Mouse (Mus musculus) kidney, adult 8-10 months (tissue): Measurements from ENCODE around the gene Smad3.
A peak's percentile ranks its signal among the peaks of the same experiment; 100 is the strongest.

Experiments
- DNase-seq, 2 experiments: peaks; one replicate each; pipeline ENCODE4 v3.0.0; 2022

Smad3 gene

DNA sequence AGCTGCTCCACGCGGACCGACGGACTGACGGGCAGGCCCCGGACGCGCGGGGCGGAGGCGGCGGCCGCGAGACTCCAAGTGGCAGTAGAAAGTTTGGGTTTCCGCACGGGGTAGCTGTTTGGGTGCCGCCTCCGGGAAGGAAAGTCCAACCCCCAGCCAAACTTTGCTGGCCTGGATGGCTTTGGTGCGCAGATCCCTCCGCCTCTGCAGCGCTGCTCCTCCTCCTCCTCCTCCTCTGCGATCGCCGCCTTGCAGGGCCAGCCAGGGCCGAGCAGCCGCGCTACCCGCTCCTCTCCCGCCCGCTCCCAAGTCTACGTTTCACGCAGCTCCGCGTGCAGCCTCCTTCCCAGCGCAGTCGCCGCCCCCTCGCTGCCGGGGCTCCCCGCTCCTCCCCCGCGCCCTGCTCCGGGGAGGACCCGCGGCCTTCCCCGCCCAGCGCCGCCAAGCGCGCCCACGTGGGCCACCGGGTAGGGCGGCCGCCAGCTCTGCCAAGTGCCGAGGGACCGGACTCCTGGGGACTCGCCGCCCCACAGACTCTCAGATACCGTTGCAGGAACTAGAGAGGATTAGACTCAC lies at the start of gene Smad3:
Gene Smad3 (minus strand): TSS at position 130 of the 576 bp plus-strand sequence.
- peak; percentile 96 to 98 for DNase-seq

DNA sequence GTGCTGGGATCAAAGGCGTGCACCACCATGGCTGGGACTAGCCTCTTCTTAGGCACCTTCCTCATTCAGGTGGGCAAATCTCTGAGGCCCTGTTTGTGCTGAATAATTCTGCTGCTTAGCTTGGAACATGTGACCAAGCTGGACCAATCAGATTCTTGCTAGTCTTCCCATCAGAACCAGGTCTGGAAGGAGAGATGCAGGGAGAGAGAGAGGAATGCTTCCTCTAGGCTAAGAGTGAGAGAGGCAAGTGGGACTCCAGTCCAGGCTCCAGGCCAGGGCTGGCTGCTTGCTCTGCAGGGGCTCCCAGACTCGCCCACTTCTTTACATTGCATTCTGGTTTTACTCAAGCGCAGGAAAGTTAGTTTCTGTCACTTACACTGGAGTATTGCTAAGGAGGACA lies 47.1 kb upstream of the Smad3 start:
- no peak for DNase-seq

DNA sequence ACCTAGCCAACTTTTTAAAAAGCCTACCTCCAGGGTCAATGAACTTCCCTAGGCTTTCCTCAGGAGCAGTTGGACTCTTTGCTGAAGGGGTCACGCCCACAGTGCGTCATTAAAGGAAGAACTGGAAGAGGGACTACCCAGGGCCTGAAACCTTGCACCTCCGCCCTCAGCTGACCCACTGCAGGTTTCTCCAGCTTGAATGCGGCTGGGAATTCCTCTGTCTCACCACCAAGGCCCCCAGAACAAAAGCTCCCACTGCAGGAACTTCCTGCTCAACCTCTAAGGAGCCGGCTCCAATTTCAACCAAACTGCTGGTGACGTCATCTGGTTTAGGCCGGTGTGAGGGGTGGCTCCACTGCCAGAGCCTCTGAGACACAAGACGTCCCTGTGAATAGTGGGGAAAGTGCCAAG lies 45.4 kb upstream of the Smad3 start:
- DNase-seq: peak; percentile 34 to 47

DNA sequence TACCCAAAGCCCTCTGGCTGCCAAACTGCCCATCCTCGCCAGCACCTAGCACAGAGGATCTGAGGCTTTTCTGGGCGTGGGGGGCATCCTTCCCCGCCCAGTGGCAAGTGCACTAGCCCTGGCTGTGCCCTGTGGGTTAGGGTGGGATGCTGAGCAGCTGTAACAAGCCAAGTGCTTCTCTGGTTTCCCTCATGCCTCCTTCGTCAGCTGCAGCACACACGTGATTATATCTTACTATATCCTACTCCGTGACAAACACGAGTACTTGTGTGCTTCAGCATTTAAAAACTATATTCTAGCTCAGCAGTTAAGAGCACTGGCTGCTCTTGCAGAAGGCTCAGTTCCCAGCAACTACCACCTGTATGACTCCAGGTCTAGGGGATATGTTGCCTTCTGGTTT lies 44.7 kb upstream of the Smad3 start:
- no peak for DNase-seq

DNA sequence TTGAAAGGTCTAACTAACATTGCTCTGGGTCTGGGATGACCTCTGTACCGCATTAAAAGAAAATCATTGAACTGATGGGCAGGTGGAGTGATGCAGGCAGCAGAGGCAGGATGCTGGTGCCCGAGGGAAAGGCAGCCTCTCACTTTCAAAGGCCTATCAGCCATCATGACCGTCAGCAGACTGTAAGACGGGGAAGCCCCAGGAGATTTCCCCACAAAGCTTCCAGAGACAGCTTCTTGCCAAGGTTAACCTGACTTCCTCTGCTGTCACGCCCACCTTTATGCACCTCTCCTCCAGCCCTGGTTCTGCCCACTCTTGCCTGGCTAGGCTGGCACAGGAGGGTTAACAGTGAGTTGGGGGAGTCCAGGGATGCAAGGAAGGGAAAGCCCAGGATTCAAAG lies 44.3 kb upstream of the Smad3 start:
- DNase-seq: no peak

DNA sequence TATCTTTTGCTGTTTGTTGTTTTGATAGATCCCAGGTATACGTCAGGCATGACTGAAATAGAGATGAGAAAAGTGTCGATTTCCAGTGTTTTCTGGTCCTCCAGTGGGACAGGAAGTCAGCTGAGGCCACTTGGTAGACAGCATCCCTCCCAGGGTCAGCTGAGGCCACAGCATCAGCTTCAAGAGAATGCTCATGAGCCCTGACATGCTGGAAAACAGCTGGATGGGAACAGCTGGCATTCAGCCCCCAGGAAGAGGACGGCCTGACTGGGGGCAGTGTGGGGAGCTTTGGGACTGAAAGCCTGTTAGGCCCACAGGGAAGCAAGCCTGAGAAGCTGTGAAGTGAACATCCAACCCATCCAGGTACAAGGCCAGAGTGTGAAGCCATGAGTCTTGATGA lies 38.6 kb upstream of the Smad3 start:
- no peak for DNase-seq

DNA sequence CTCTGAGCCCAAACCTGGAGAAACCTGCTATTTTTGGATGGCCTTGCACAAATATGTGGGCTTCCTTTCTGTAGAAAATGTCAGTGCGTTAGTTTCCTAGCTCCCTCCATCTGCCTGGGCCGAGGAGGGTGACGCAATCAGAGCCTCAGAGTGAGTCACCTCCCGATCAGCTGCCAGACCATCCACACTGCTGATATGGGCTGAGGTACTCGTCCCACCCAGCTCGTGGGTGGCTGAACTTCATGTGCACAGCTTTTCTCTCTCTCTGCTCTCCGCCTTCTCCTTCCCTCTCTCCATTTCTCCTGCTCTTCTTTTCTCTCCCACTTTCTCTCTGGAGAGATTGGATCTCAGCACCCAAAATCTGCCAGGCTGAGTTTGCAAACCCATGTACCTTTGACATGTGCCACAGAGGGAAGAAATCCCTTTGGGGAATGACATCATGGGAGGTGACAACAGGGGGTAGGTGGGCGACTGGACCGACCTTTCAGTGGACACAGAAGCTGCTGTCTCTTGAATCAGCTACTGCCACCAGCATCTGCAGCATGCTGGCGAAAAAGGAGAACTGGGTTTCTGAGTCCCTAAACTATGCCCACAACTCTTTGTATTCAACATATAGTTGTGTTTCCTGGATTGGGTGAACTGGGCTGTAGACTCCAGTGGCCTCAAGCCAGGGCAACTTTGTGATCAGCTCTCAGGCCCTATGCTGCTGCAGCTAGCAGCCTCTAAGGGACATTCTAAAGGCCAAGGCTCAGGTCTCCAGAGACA lies 36.1 kb upstream of the Smad3 start:
- DNase-seq: no peak

DNA sequence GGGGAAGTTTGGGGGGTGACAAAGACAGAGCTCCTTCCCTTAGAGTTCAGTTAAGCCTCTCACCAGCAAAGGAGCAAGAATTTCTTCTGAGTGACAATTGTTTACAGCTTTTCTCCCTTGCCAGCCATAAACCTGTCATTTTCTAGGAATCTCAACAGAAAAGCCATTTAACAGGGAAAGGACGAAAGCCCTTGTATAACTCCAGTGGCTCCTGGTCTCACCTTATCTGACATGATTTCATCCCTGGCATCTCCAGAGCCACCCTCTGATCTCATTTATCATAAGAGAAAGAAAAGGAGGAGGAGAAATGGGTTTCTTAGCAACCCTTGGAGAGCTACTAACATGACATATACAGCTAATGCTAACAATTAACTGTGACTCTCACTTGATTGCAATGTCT lies 33.9 kb upstream of the Smad3 start:
- DNase-seq: no peak

DNA sequence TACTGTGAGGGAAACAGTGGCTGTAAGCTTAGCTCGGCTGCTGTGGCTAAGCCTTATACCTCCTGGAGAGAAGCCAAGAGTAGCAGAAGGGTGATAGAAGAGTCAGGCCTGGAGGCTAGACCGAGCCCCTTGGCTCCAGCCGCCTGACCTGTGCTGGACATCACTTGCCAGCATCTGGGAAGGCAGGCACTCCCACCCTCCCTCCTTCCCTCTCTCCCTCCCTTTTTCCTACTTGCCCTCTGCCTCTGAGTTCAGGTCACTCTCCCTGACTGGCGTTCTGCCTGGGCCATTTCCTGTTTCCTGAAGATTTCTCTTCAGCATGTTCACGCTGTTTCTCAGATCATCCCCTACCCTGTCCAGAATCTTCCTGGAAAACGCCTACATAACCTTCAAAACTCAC lies 33.5 kb upstream of the Smad3 start:
- DNase-seq: peak; percentile 54 to 62

DNA sequence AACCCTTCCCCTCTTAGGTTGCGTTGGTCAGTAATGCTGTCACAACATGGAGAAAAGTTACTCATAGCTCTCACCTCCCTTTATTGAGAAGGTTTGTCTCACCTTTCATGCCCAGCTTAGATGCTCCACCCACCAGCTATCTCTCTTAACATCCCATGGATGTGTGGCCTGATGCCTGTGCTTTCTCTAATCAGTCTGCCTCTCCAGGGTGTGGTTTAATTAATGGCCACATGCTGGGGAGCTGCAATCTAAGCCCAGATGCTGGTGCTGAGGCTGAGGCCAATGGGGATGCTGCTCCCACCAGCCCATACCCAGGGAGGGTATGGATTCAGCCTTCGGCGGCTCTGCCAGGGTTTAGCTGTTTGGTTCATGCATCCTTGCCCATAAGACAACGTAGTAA lies 32.4 kb upstream of the Smad3 start:
- no peak for DNase-seq

DNA sequence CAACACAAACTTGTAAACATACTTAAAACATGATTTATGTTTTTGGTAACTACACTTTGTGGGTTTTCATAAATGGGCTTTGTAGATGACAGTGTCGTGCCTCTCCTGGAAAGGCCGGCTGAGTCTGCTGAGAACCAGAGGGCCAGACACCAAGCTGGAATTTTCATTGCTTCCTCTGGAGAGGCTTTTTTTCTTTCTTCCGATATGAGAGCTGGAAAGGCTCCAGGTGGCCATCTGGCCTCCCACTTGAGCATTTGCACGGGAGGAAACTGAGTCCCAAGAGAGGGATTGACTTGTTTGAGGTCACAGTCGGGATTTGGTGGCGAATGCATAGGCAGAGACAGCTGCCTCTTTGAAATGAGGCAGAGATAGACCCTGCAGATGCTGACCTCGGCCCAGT lies 31.6 kb upstream of the Smad3 start:
- DNase-seq: peak in 1 of 2 experiments; percentile 26

DNA sequence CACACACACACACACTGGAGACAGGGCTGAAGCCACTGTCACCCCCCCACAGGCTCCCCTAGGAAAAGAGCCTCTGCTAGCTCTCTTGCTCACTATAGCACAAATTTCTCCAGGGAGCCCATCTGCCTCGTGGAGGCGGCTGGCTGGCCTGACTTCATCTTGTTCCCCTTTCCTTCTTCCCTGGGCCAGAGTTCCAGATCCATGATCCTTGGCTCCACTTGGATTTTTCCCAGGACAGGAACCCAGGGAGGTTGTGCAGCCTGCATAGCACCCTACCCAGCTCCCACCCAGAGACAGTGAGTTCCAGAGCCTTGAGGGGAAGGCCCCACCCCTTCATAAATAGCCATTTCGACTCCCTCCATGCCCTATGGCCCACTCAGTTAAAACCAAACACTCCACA lies 29.8 kb upstream of the Smad3 start:
- DNase-seq: no peak

DNA sequence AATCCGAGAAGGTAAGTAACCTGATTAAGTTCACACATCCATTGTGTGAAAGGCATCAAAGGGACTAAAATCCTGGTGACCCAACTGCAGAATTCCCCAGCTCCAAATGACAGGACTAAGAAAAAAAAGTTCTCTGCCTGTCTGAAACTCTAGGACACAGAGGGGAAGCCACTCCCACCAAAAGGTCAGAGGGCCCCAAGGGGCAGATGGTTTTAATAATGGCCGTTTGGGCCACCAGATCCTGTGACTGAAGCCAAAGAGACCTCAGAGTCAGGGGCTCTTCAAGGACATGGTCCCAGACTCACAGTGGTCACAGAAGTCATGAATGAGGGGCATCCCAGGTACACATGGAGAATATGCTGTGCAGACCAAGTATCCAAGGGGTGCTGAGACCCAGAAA lies 29.3 kb upstream of the Smad3 start:
- no peak for DNase-seq

DNA sequence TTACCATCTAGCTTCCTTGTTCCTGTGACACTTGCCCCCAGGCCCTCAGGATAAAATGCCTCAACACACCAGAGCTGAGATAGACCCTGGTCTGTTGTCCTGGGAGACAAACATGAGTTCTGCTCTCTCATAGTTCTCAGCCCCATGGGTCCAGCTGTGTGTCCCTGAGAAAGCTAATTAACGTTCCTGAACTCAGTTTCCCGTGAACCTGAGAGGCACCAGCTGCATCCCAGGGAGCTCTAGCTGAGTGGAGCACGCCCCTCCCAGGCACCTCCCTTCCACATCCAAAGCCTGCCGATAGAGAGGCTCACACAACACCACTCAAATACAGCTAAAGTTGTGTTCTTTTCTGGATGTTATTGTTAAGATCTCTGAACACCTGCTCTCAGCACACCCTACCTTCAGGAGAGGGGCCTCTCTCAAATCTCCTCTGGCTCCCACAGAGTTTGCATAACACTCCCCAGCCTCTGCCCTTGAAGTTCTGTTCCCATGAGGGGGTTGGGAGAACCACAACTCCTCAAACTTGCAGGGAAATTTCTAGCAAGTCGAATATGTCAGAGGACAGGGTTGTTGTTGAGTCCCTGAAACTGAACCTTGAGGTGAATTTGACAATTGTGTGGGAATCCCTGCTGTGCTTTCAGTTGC lies 28.4 kb upstream of the Smad3 start:
- no peak for DNase-seq

DNA sequence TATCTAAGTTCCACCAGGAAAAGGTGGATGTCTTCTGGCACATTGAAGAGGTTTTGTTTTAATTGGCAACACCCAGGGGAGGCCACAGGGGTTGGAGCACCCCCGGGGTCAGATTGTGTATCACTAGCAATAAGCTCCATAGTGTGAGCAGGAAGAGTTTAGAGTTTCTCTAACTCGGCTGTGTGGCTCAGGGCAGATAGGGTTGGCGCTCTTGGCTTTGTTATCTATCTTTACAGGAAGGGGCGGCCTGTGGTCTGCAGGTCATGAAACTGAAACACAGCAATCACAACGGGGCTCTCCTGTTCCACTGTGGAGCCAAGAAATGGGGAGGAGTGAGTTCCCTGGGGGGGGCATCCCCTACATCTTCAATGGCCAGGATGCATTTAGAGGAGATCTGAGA lies 27.7 kb upstream of the Smad3 start:
- DNase-seq: no peak

DNA sequence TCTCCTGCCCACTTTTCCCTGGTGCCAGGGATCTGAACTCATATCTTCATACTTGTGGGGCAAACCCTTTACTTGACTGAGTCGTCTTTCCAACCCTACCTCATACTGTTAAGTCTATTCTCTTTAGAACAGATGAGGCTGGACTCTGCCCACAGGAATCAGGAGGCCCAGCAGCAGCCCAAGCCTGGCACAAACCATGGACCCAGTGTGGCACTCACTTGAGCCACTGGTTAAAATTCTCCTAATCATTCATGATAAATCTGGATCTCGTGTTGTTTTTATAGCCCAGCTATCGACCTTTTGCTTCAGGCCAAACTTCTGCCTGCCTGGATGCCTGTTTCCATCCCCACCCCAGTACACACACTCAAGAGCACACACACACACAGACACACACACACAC lies 26.8 kb upstream of the Smad3 start:
- DNase-seq: no peak

DNA sequence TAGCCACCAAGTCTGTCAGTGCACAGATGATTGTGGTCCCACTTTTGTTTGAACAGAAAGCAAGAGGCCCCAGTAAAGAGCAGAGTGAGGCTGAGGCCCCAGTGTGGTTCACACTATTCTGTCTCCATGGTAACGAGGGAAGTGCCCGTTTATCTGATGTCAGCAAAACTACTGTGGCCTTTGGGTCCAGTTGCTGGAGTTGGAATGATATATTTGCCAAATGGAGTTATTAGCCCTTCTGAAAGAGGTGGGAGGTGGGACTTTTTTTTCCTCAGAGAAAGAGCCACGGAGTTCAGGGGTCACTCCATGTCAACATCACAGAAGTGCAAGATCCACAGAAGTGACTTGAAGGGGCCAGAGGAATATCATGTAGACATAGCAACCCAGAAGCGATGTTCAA lies 24.9 kb upstream of the Smad3 start:
- DNase-seq: peak in 1 of 2 experiments; percentile 44

DNA sequence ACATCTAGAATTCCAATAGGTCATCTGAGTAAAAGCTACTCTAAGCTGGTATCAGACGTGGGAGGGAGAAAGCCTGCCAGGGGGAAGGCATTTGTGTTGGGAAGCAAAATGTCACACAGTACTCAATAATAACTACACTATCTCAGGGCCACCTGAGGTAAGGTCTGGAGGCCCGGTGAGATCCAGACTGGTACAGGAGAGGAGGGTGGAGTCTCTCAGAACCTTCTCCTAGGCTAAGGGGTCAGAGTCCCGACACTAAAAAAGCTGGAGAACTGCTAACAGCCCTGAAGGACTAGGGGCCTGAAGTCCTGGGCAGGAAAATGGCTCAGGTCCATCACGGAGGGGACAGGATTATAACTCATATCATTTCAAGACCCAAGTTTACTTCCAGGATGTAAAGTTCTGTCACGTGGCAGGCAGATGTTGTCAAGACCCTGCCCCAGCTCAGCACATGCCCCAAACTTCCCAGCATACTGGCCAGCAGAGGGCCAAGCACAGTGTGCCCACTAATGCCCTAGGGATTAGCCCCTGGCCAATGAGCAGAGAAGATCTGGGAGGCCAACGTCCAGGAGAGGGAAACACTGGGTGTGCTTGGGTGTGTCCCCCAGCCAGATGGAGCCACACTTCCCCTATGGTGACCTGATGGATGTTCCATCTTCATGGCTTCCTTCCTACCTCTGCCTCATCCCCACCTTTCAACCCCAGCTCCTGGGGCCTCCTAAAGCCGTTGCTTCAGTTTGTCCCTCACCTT lies 24.1 kb upstream of the Smad3 start:
- no peak for DNase-seq

DNA sequence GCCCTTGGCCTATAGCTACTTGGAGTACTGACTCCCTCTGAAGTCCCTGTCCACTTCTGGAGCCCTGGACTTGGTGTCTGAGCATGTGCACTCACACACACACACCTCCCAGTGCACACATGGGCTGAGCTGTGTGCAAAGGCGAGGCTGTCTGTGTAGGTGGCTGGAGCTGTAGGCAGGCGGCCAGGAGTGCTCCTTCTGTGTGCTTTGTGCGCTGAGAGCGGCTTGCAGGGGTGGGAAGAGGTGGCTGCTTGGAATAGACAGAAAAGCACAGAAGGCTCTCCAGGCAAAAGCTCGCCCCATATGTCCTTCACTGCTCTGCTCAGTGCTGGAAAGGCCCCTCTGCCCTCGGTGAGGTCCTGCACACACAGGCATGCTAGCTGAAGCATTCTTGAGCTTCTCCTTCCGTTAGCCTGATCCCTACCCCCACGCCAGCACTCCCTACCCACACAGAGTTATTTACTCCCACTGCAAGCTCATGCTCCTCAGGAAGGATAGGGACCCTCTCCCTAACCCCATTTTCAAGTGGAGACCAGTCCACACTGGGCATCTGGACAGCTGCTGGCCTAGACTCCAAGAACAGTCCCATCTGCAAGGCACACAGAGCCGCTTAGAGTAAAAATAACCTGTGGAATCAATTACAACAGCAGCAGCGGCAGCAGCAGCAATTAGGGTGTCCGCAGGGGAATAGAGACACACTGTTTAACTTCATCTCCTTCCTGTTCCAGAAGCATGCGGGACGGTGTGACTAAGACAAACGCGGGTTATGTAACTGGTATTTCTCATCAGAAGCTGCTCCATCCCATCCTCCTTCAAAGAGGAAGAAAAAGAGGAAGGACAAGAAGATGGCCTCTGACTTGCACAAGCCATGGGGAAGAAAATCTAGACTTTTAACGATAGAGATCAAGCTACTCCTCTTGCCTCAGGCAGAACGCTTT lies 22.4 kb upstream of the Smad3 start:
- DNase-seq: no peak

DNA sequence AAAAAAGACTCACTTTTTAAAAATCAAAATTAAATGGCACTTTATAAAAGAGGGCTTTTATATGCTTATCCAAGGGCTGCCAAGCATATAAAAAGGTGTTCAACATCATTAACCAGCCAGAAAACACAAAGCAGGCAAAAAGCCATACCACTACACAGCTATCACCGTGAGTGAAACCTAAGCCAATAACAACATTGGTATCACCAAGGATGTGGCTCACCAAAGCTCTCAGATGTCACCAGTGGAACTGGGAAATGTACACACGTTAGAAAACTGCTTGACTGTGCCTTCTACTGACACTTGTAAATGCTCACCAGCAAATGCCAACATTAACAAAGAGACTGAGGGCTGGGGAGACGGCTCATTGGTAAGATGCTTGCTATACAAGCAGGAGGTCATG lies 18.9 kb upstream of the Smad3 start:
- DNase-seq: no peak

DNA sequence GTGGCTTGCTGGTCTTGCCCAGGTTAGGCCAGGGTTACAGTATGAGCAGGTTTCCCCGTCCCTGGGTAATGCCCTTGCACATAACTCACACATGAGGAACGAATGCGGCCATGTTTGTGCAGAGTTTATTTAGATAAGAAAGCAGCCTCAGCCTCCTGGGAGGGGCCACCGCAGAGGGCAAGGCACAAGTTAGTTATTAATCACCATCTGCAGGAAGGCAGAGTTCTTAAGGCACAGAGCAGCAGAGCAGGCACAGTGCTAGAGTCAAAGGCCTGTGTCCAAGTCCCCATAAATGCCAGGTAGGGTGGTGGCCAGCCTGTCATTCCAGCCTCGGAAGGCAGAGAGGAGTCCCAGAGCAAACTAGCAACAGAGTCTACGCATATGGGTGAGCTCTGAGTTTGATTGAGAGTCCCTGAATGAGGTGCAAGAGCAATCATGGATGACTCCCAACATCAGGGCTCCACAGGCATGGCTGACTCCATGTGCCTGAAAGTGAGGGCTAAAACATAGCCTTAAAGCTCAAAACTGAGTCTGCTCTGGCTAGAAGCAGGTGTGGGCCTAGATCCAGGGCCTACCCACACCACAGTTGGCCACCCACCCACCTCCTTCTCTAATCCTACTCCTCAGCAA lies 17.2 kb upstream of the Smad3 start:
- peak; percentile 60 to 65 for DNase-seq

DNA sequence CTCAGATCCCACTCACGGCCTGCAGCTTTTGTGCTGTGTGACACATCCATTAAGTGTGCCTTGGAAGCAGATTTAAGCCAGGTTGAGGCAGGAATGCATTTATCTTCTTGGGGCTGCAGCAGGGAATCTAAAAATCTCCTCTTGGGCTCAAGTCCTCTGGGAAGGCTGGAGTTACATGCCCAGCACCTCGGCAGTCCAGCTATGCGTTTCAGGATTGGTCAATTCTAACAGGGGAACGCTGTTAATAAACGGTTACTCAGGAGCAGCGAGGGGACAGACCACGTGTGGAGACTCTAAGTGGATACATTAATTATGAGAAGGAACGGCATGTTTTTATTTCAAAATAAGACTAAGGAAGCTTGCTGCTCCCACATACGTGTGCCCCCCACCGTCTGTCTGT lies 14.7 kb upstream of the Smad3 start:
- DNase-seq: no peak
